In the genomic region with DNA sequence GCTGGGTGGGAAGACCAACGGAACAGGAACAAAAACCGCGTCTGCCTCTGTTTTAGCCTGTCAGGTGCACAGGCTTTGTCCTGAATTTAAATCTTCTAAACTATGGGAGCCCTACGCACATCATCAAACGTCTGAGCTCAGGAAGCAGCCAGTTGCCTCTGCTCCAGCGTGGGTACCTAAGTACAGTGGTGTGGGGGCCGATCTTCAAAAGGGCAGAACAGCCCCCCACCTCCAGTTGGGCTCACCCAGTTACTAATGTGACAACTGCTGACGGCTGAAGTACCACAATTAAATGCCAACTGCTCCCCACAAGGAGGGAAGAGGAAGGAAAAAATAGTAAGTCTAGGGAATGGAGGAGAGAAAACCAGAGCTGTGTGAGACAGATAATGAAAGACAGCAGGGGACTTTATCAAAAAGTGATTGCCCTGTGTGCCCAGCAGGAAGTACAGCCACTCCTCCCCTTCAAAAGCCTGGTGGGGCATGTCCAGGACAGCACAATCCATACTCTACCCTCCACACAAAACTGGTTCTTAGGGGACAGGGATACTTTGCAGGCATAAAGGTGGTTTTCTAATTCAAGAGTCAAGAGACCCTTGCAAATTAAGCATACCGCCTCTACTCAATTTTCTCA, we compare ENCODE assay signal across 11 mouse cellular contexts. TPM values are rescaled to one million over a fixed set of nuclear protein-coding genes. Genes with fewer than 3 reads are reported as not detected.
DNase-seq lines count a peak whose midpoint lies in the region; ATAC-seq and TF ChIP-seq lines count a peak whose summit lies in the region.
"Had no signal": no experiment of that assay in that cellular context is flagged by ENCODE, and none has a peak within 500 bp of the region (broad histone marks: within the 10 kb centered on the region; RNA-seq: fewer than 3 reads in every experiment).

No protein-coding gene starts in this region.

- TF ChIP-seq EP300 in heart, adult 2 months (IDR thresholded peaks at IDR 0.05; ENCODE audit: insufficient read depth, low read depth, low read length), result no peak

- 61% methylated on average over 9 of the region's 9 CpGs for WGBS in heart, embryonic 10.5 days
- WGBS in heart, adult 2 months, result 50% methylated on average over 9 of the region's 9 CpGs

- no peaks in the 10 kb centered on the region for H3K27me3 ChIP-seq in heart, embryonic 10.5 days (ENCODE audit: insufficient read depth, poor library complexity, severe bottlenecking)
- no peaks in the 10 kb centered on the region for H3K27me3 ChIP-seq in heart, adult 2 months (ENCODE audit: control insufficient read depth, insufficient read depth, low read length)
- H3K27me3 ChIP-seq: limb, embryonic 12.5 days had no signal

- no peak for ATAC-seq in inflammation-experienced regulatory T-cells, adult 6 months

- H3K9me3 ChIP-seq in heart, embryonic 10.5 days, result no peaks in the 10 kb centered on the region
- H3K9me3 ChIP-seq: limb, embryonic 12.5 days had no signal

- TF ChIP-seq POLR2A in heart, adult 2 months (IDR thresholded peaks at IDR 0.05; ENCODE audit: insufficient read depth, low read depth, low read length), result no peak

- H3K36me3 ChIP-seq in heart, embryonic 10.5 days, result peaks cover 16% of the 10 kb centered on the region
- peaks cover 10% of the 10 kb centered on the region for H3K36me3 ChIP-seq in heart, adult 2 months (ENCODE audit: control insufficient read depth, insufficient read depth, low read length)

- no peak overlapping the region for H3K4me3 ChIP-seq in heart, embryonic 10.5 days
- H3K4me3 ChIP-seq in heart, adult 2 months, result no peak overlapping the region
- H3K4me3 ChIP-seq: erythroblast, embryonic 14.5 days; limb, embryonic 12.5 days had no signal

- H3K9ac ChIP-seq in heart, adult 2 months (ENCODE audit: low read depth, low read length), result no peak overlapping the region
- H3K9ac ChIP-seq: limb, embryonic 12.5 days had no signal

- peaks cover 17% of the 10 kb centered on the region for H3K79me2 ChIP-seq in heart, adult 2 months (replicated peaks; ENCODE audit: control insufficient read depth, insufficient read depth, low read length)

- H3K27ac ChIP-seq in heart, embryonic 10.5 days, result peak overlapping the region; percentile 24; the same call in 1 of the 2 replicates
- H3K27ac ChIP-seq in heart, adult 2 months, result no peak overlapping the region; the same call in 1 of the 2 replicates
- H3K27ac ChIP-seq: limb, embryonic 12.5 days had no signal

- H3K4me1 ChIP-seq in heart, embryonic 10.5 days, result peaks cover 40% of the 10 kb centered on the region
- H3K4me1 ChIP-seq in heart, adult 2 months (ENCODE audit: control insufficient read depth, insufficient read depth, low read length), result peaks cover 30% of the 10 kb centered on the region

- intact Hi-C loops in heart, adult 2 months (cut with DNase I), result no loop called here
- intact Hi-C loops in left cerebral cortex, postnatal 25 days (cut with DNase I), result loop anchor here (2.0 kb wide), 1 partner anchor 14 kb away; no protein-coding TSS in a partner anchor

- TF ChIP-seq CTCF in heart, adult 2 months (IDR thresholded peaks at IDR 0.05), result no peak

- DNase-seq in heart, embryonic 10.5 days (ENCODE audit: low spot score), result no peak
- no peak for DNase-seq in heart, adult 2 months
- DNase-seq in right cerebral cortex, adult 2 months (ENCODE audit: low spot score in 2 of 2), result peak; percentile 60 to 73
- no peak for DNase-seq in right cerebral cortex, postnatal 10 days (ENCODE audit: low spot score in 2 of 2)
- peak; percentile 54 to 86 for DNase-seq in left cerebral cortex, postnatal 25 days (ENCODE audit: low spot score in 2 of 2)
- DNase-seq in thymus, postnatal 25 days, result peak; percentile 20
- DNase-seq in spleen, adult 12 weeks (ENCODE audit: low spot score), result no peak
- DNase-seq: midbrain, embryonic 14.5 days had no signal

RNA-seq across cellular contexts. Expression of gene Grb2, which starts 34.0 kb away (rescaled TPM):
- 78.4 and 107 TPM in 2 replicates for polyA plus RNA-seq in heart, embryonic 10.5 days (2016; fragmentation: Nextera tagmentation; extraction: Ambion mirVana)
- 100 to 1,000 TPM; 107 to 109 TPM for total RNA-seq in heart, adult 2 months (2021)
- 52.0 and 73.2 TPM in 2 replicates for polyA plus RNA-seq in heart, adult 2 months (2012; rRNA removed)
- total RNA-seq in left cerebral cortex, postnatal 25 days (2021), result 100 to 1,000 TPM; 204 TPM
- polyA plus RNA-seq in inflammation-experienced regulatory T-cells, adult 6 months (2017; shearing (Covaris generic)), result 10 to 100 TPM; 31.7 to 35.5 (median 33.8) TPM

RNA-seq across cellular contexts. Expression of gene Slc25a19, which starts 46.3 kb away (rescaled TPM):
- polyA plus RNA-seq in heart, embryonic 10.5 days (2016; fragmentation: Nextera tagmentation; extraction: Ambion mirVana), result 33.5 and 45.5 TPM in 2 replicates
- total RNA-seq in heart, adult 2 months (2021), result 10 to 100 TPM; 32.9 to 40.7 TPM
- 97.1 and 106 TPM in 2 replicates for polyA plus RNA-seq in heart, adult 2 months (2012; rRNA removed)
- 10 to 100 TPM; 54.3 to 59.3 TPM for total RNA-seq in left cerebral cortex, postnatal 25 days (2021)
- polyA plus RNA-seq in inflammation-experienced regulatory T-cells, adult 6 months (2017; shearing (Covaris generic)), result 10 to 100 TPM; 69.3 to 87.8 (median 80.1) TPM

Comparison
In these comparisons a context has a peak if more than half of its experiments do, and no peak if none do; other contexts are left out.
1. DNase-seq: peak in right cerebral cortex, adult 2 months (2 of 2), left cerebral cortex, postnatal 25 days (2 of 2) and thymus, postnatal 25 days (single experiment); none in heart, embryonic 10.5 days (single experiment), heart, adult 2 months (0 of 2), right cerebral cortex, postnatal 10 days (0 of 2) and spleen, adult 12 weeks (single experiment).